Mouse (Mus musculus): ENCODE measurements around the gene Tnk1.

The Tnk1 gene

GRCm38 (mm10) chr11:69801379-69801977 is 57.1 kb downstream of the Tnk1 start, which contains the start of gene Fgf11:
Gene Fgf11, minus strand, starts transcription at chr11:69801857.
- no peak for DNase-seq
